Mouse (Mus musculus) frontal cortex, postnatal 36 days (tissue): ENCODE measurements around the gene Gga3.

Experiments used
- DNase-seq, 2 experiments: peaks; one replicate each; pipeline ENCODE4 v3.0.0; 2022; ENCODE audit warnings: low spot score in 2 of 2

The Gga3 gene

GRCm38 (mm10) chr11:115563406-115563805, 40.4 kb downstream of the Gga3 start:
- no peak for DNase-seq

GRCm38 (mm10) chr11:115555717-115556116, 48.1 kb downstream of the Gga3 start:
- DNase-seq, result no peak

- DNase-seq, result no peak
Observed at GRCm38 (mm10) chr11:115552783-115553182, 51.1 kb downstream of the Gga3 start.

- no peak for DNase-seq
Observed at GRCm38 (mm10) chr11:115543571-115543970, 60.3 kb downstream of the Gga3 start.

- no peak for DNase-seq
Observed at GRCm38 (mm10) chr11:115538045-115538444, 65.8 kb downstream of the Gga3 start.

- DNase-seq, result peak; percentile 44 to 62
Observed at GRCm38 (mm10) chr11:115536856-115537568, 66.8 kb downstream of the Gga3 start.

- peak; percentile 98 for DNase-seq
Observed at GRCm38 (mm10) chr11:115536038-115536681, 67.7 kb downstream of the Gga3 start, which contains the start of gene Sumo2. TSS of gene Sumo2 (minus strand) at chr11:115536276.

- DNase-seq, result peak; percentile 41 to 54
Observed at GRCm38 (mm10) chr11:115535401-115536037, 68.3 kb downstream of the Gga3 start.

- no peak for DNase-seq
Observed at GRCm38 (mm10) chr11:115534759-115535371, 69.0 kb downstream of the Gga3 start.
